Mouse (Mus musculus): ENCODE measurements around the gene Pex12.

GRCm38 (mm10) chr11:83276251-83276650 is 26.1 kb downstream of the Pex12 start:
- TF ChIP-seq POLR2A (IDR thresholded peaks at IDR 0.05; ENCODE audit: low read depth, low read length) (no peak), CTCF (IDR thresholded peaks at IDR 0.05; ENCODE audit: extremely low read depth, insufficient read depth, insufficient read length, insufficient replicate concordance) (no peak)

Measured in spleen, adult 2 months (tissue).